Mouse (Mus musculus): ENCODE measurements around the gene Gpr26. TPM values are rescaled to one million over a fixed set of nuclear protein-coding genes. Genes with fewer than 3 reads are reported as not detected.

Gene Gpr26
- polyA plus RNA-seq, 1 experiment: not detected

- H3K27ac ChIP-seq (ENCODE audit: insufficient read depth, low read length): no peak overlapping the region
- H3K4me1 ChIP-seq (ENCODE audit: control insufficient read depth, insufficient read depth, low read length): no peaks in the 10 kb centered on the region
- H3K4me3 ChIP-seq (ENCODE audit: insufficient read depth, low read length): no peak overlapping the region
- TF ChIP-seq CTCF (IDR thresholded peaks at IDR 0.05; ENCODE audit: borderline replicate concordance, insufficient read depth, low read length) (no peak), POLR2A (IDR thresholded peaks at IDR 0.05; ENCODE audit: low read depth, low read length) (no peak)
These were observed 48.9 kb downstream of the Gpr26 start for GRCm38 (mm10) chr7:132015193-132015592.

- TF ChIP-seq POLR2A (IDR thresholded peaks at IDR 0.05; ENCODE audit: low read depth, low read length) (no peak), CTCF (IDR thresholded peaks at IDR 0.05; ENCODE audit: borderline replicate concordance, insufficient read depth, low read length) (no peak)
- Histone ChIP-seq H3K4me1 (ENCODE audit: control insufficient read depth, insufficient read depth, low read length) (no peaks in the 10 kb centered on the region), H3K27ac (ENCODE audit: insufficient read depth, low read length) (no peak overlapping the region), H3K4me3 (ENCODE audit: insufficient read depth, low read length) (no peak overlapping the region)
These were observed 49.7 kb downstream of the Gpr26 start for GRCm38 (mm10) chr7:132015933-132016332.

GRCm38 (mm10) chr7:132025591-132025990 lies 59.3 kb downstream of the Gpr26 start:
- TF ChIP-seq CTCF (IDR thresholded peaks at IDR 0.05; ENCODE audit: borderline replicate concordance, insufficient read depth, low read length): no peak
- TF ChIP-seq POLR2A (IDR thresholded peaks at IDR 0.05; ENCODE audit: low read depth, low read length): no peak
- Histone ChIP-seq H3K4me3 (ENCODE audit: insufficient read depth, low read length) (no peak overlapping the region), H3K4me1 (ENCODE audit: control insufficient read depth, insufficient read depth, low read length) (no peaks in the 10 kb centered on the region), H3K27ac (ENCODE audit: insufficient read depth, low read length) (no peak overlapping the region)

- Histone ChIP-seq H3K4me3 (ENCODE audit: insufficient read depth, low read length) (no peak overlapping the region), H3K4me1 (ENCODE audit: control insufficient read depth, insufficient read depth, low read length) (no peaks in the 10 kb centered on the region), H3K27ac (ENCODE audit: insufficient read depth, low read length) (no peak overlapping the region)
- TF ChIP-seq CTCF (IDR thresholded peaks at IDR 0.05; ENCODE audit: borderline replicate concordance, insufficient read depth, low read length): no peak
- TF ChIP-seq POLR2A (IDR thresholded peaks at IDR 0.05; ENCODE audit: low read depth, low read length): no peak
These were observed 60.4 kb downstream of the Gpr26 start for GRCm38 (mm10) chr7:132026671-132027070.

GRCm38 (mm10) chr7:132031940-132032531 lies 65.8 kb downstream of the Gpr26 start:
- Histone ChIP-seq H3K4me1 (ENCODE audit: control insufficient read depth, insufficient read depth, low read length) (no peaks in the 10 kb centered on the region), H3K27ac (ENCODE audit: insufficient read depth, low read length) (no peak overlapping the region), H3K4me3 (ENCODE audit: insufficient read depth, low read length) (no peak overlapping the region)
- TF ChIP-seq POLR2A (IDR thresholded peaks at IDR 0.05; ENCODE audit: low read depth, low read length) (no peak), CTCF (IDR thresholded peaks at IDR 0.05; ENCODE audit: borderline replicate concordance, insufficient read depth, low read length) (no peak)

Other genes with a start within 250 kb of the Gpr26 start
- 4.6 and 22.6 TPM in 2 replicates for gene Cpxm2, start 188.3 kb downstream of the Gpr26 start, polyA plus RNA-seq (2011; ENCODE audit: insufficient read length, low read depth, missing spikeins)